Mouse (Mus musculus): ENCODE results near the gene Acadl. TPM values are rescaled to one million over a fixed set of nuclear protein-coding genes. Genes with fewer than 3 reads are reported as not detected.

Acadl gene
- polyA plus RNA-seq, 1 experiment from 2014 or later: 54.1 TPM

- Histone ChIP-seq H3K4me2 (no peak overlapping the region), H3K27me3 (ENCODE audit: control insufficient read depth, insufficient read depth, low read length) (no peaks in the 10 kb centered on the region; the same call in 1 of the 2 replicates), H3K9ac (ENCODE audit: low read length) (no peak overlapping the region), H3K36me3 (ENCODE audit: control insufficient read depth, insufficient read depth, low read length) (no peaks in the 10 kb centered on the region), H3K4me1 (ENCODE audit: control insufficient read depth, insufficient read depth, low read length) (peaks cover 7% of the 10 kb centered on the region; the same call in 1 of the 2 replicates), H3K4me3 (ENCODE audit: low read depth, low read length) (no peak overlapping the region), H3K9me3 (ENCODE audit: control insufficient read depth, low read length) (no peaks in the 10 kb centered on the region), H3K27ac (ENCODE audit: low read depth, low read length) (no peak overlapping the region)
- WGBS: 72% methylated on average over 8 of the region's 8 CpGs
- no peak for DNase-seq (ENCODE audit: low spot score, missing footprints)
- ATAC-seq (ENCODE audit: low FRiP score): no peak
Observed at GRCm38 (mm10) chr1:66814756-66815155, 48.3 kb downstream of the Acadl start.

GRCm38 (mm10) chr1:66813191-66813590, 49.9 kb downstream of the Acadl start:
- Histone ChIP-seq H3K27me3 (ENCODE audit: control insufficient read depth, insufficient read depth, low read length) (no peaks in the 10 kb centered on the region), H3K9ac (ENCODE audit: low read length) (no peak overlapping the region), H3K27ac (ENCODE audit: low read depth, low read length) (no peak overlapping the region), H3K9me3 (ENCODE audit: control insufficient read depth, low read length) (no peaks in the 10 kb centered on the region), H3K4me2 (no peak overlapping the region), H3K4me3 (ENCODE audit: low read depth, low read length) (no peak overlapping the region), H3K36me3 (ENCODE audit: control insufficient read depth, insufficient read depth, low read length) (no peaks in the 10 kb centered on the region), H3K4me1 (ENCODE audit: control insufficient read depth, insufficient read depth, low read length) (peaks cover 7% of the 10 kb centered on the region; the same call in 1 of the 2 replicates)
- no peak for DNase-seq (ENCODE audit: low spot score, missing footprints)
- 95% methylated on average over 1 of the region's 1 CpGs for WGBS
- ATAC-seq (ENCODE audit: low FRiP score): no peak

GRCm38 (mm10) chr1:66806821-66807220, 56.3 kb downstream of the Acadl start:
- H3K27me3 ChIP-seq (ENCODE audit: control insufficient read depth, insufficient read depth, low read length): no peaks in the 10 kb centered on the region
- H3K36me3 ChIP-seq (ENCODE audit: control insufficient read depth, insufficient read depth, low read length): no peaks in the 10 kb centered on the region
- 85% methylated on average over 1 of the region's 1 CpGs for WGBS
- ATAC-seq (ENCODE audit: low FRiP score) (no peak), DNase-seq (ENCODE audit: low spot score, missing footprints) (no peak)
- no peaks in the 10 kb centered on the region for H3K9me3 ChIP-seq (ENCODE audit: control insufficient read depth, low read length)
- no peaks in the 10 kb centered on the region for H3K4me1 ChIP-seq (ENCODE audit: control insufficient read depth, insufficient read depth, low read length)
- no peak overlapping the region for H3K27ac ChIP-seq (ENCODE audit: low read depth, low read length)
- no peak overlapping the region for H3K4me3 ChIP-seq (ENCODE audit: low read depth, low read length)
- no peak overlapping the region for H3K4me2 ChIP-seq
- H3K9ac ChIP-seq (ENCODE audit: low read length): no peak overlapping the region

GRCm38 (mm10) chr1:66805408-66805807, 57.7 kb downstream of the Acadl start:
- Histone ChIP-seq H3K36me3 (ENCODE audit: control insufficient read depth, insufficient read depth, low read length) (no peaks in the 10 kb centered on the region), H3K4me2 (no peak overlapping the region), H3K4me3 (ENCODE audit: low read depth, low read length) (no peak overlapping the region), H3K27ac (ENCODE audit: low read depth, low read length) (no peak overlapping the region), H3K27me3 (ENCODE audit: control insufficient read depth, insufficient read depth, low read length) (no peaks in the 10 kb centered on the region), H3K9ac (ENCODE audit: low read length) (no peak overlapping the region), H3K9me3 (ENCODE audit: control insufficient read depth, low read length) (no peaks in the 10 kb centered on the region), H3K4me1 (ENCODE audit: control insufficient read depth, insufficient read depth, low read length) (no peaks in the 10 kb centered on the region)
- ATAC-seq (ENCODE audit: low FRiP score) (no peak), DNase-seq (ENCODE audit: low spot score, missing footprints) (peak; percentile 17)
- WGBS: 91% methylated on average over 1 of the region's 1 CpGs

GRCm38 (mm10) chr1:66804710-66805109, 58.4 kb downstream of the Acadl start:
- no peak overlapping the region for H3K4me3 ChIP-seq (ENCODE audit: low read depth, low read length)
- H3K36me3 ChIP-seq (ENCODE audit: control insufficient read depth, insufficient read depth, low read length): peaks cover 3% of the 10 kb centered on the region; the same call in 1 of the 2 replicates
- 54% methylated on average over 5 of the region's 5 CpGs for WGBS
- no peaks in the 10 kb centered on the region for H3K9me3 ChIP-seq (ENCODE audit: control insufficient read depth, low read length)
- DNase-seq (ENCODE audit: low spot score, missing footprints): peak; percentile 21
- no peaks in the 10 kb centered on the region for H3K27me3 ChIP-seq (ENCODE audit: control insufficient read depth, insufficient read depth, low read length)
- no peaks in the 10 kb centered on the region for H3K4me1 ChIP-seq (ENCODE audit: control insufficient read depth, insufficient read depth, low read length)
- no peak for ATAC-seq (ENCODE audit: low FRiP score)
- no peak overlapping the region for H3K4me2 ChIP-seq
- H3K9ac ChIP-seq (ENCODE audit: low read length): no peak overlapping the region
- H3K27ac ChIP-seq (ENCODE audit: low read depth, low read length): no peak overlapping the region

- H3K4me2 ChIP-seq: no peak overlapping the region
- H3K4me3 ChIP-seq (ENCODE audit: low read depth, low read length): no peak overlapping the region
- 99% methylated on average over 2 of the region's 2 CpGs for WGBS
- no peaks in the 10 kb centered on the region for H3K27me3 ChIP-seq (ENCODE audit: control insufficient read depth, insufficient read depth, low read length)
- no peak overlapping the region for H3K9ac ChIP-seq (ENCODE audit: low read length)
- no peaks in the 10 kb centered on the region for H3K9me3 ChIP-seq (ENCODE audit: control insufficient read depth, low read length)
- peaks cover 3% of the 10 kb centered on the region; the same call in 1 of the 2 replicates for H3K36me3 ChIP-seq (ENCODE audit: control insufficient read depth, insufficient read depth, low read length)
- H3K4me1 ChIP-seq (ENCODE audit: control insufficient read depth, insufficient read depth, low read length): no peaks in the 10 kb centered on the region
- no peak overlapping the region for H3K27ac ChIP-seq (ENCODE audit: low read depth, low read length)
- no peak for DNase-seq (ENCODE audit: low spot score, missing footprints)
- no peak for ATAC-seq (ENCODE audit: low FRiP score)
Observed at GRCm38 (mm10) chr1:66797962-66798361, 65.1 kb downstream of the Acadl start.

- no peak for DNase-seq (ENCODE audit: low spot score, missing footprints)
- no peak for ATAC-seq (ENCODE audit: low FRiP score)
- no peaks in the 10 kb centered on the region for H3K27me3 ChIP-seq (ENCODE audit: control insufficient read depth, insufficient read depth, low read length)
- 91% methylated on average over 2 of the region's 2 CpGs for WGBS
- no peaks in the 10 kb centered on the region for H3K4me1 ChIP-seq (ENCODE audit: control insufficient read depth, insufficient read depth, low read length)
- no peak overlapping the region for H3K4me3 ChIP-seq (ENCODE audit: low read depth, low read length)
- no peak overlapping the region for H3K4me2 ChIP-seq
- no peak overlapping the region for H3K9ac ChIP-seq (ENCODE audit: low read length)
- H3K9me3 ChIP-seq (ENCODE audit: control insufficient read depth, low read length): no peaks in the 10 kb centered on the region
- H3K36me3 ChIP-seq (ENCODE audit: control insufficient read depth, insufficient read depth, low read length): no peaks in the 10 kb centered on the region
- no peak overlapping the region for H3K27ac ChIP-seq (ENCODE audit: low read depth, low read length)
Observed at GRCm38 (mm10) chr1:66792838-66793466, 70.1 kb downstream of the Acadl start.

- no peak overlapping the region for H3K4me2 ChIP-seq
- DNase-seq (ENCODE audit: low spot score, missing footprints): peak; percentile 67
- H3K4me1 ChIP-seq (ENCODE audit: control insufficient read depth, insufficient read depth, low read length): no peaks in the 10 kb centered on the region
- ATAC-seq (ENCODE audit: low FRiP score): no peak
- 74% methylated on average over 2 of the region's 2 CpGs for WGBS
- H3K9me3 ChIP-seq (ENCODE audit: control insufficient read depth, low read length): no peaks in the 10 kb centered on the region
- H3K9ac ChIP-seq (ENCODE audit: low read length): no peak overlapping the region
- no peaks in the 10 kb centered on the region for H3K27me3 ChIP-seq (ENCODE audit: control insufficient read depth, insufficient read depth, low read length)
- no peak overlapping the region for H3K27ac ChIP-seq (ENCODE audit: low read depth, low read length)
- no peaks in the 10 kb centered on the region for H3K36me3 ChIP-seq (ENCODE audit: control insufficient read depth, insufficient read depth, low read length)
- H3K4me3 ChIP-seq (ENCODE audit: low read depth, low read length): no peak overlapping the region
Observed at GRCm38 (mm10) chr1:66782296-66782695, 80.8 kb downstream of the Acadl start.

GRCm38 (mm10) chr1:66781027-66781426, 82.0 kb downstream of the Acadl start:
- H3K27me3 ChIP-seq (ENCODE audit: control insufficient read depth, insufficient read depth, low read length): no peaks in the 10 kb centered on the region
- DNase-seq (ENCODE audit: low spot score, missing footprints) (no peak), ATAC-seq (ENCODE audit: low FRiP score) (no peak)

More at GRCm38 (mm10) chr1:66781027-66781426, 82.0 kb downstream of the Acadl start:
- Histone ChIP-seq H3K9me3 (ENCODE audit: control insufficient read depth, low read length) (no peaks in the 10 kb centered on the region), H3K36me3 (ENCODE audit: control insufficient read depth, insufficient read depth, low read length) (no peaks in the 10 kb centered on the region), H3K4me2 (no peak overlapping the region), H3K4me3 (ENCODE audit: low read depth, low read length) (no peak overlapping the region), H3K27ac (ENCODE audit: low read depth, low read length) (no peak overlapping the region), H3K9ac (ENCODE audit: low read length) (no peak overlapping the region), H3K4me1 (ENCODE audit: control insufficient read depth, insufficient read depth, low read length) (no peaks in the 10 kb centered on the region)
- 74% methylated on average over 4 of the region's 4 CpGs for WGBS

All from midbrain, embryonic 11.5 days (tissue).